In genomic region chr3:36489590-36489910, GRCm38 (mm10) we compare ENCODE assay signal across 26 mouse cellular contexts. TPM values are rescaled to one million over a fixed set of nuclear protein-coding genes. Genes with fewer than 3 reads are reported as not detected.
A peak's percentile ranks its signal among the peaks of the same experiment; 100 is the strongest.
DNase-seq lines count a peak whose midpoint lies in the region; TF ChIP-seq lines count a peak whose summit lies in the region.
"Had no signal": no experiment of that assay in that cellular context is flagged by ENCODE, and none has a peak within 500 bp of the region (broad histone marks: within the 10 kb centered on the region; RNA-seq: fewer than 3 reads in every experiment).

No protein-coding gene starts in this region.

- H3K27ac ChIP-seq in MEL (ENCODE audit: control insufficient read depth, low read depth, low read length): no peak overlapping the region
- H3K27ac ChIP-seq: embryonic facial prominence, embryonic 13.5 days; embryonic facial prominence, embryonic 15.5 days; forebrain, embryonic 10.5 days; forebrain, embryonic 12.5 days had no signal

- H3K27me3 ChIP-seq in MEL (ENCODE audit: control insufficient read depth in 1 of 2, insufficient read depth in 2 of 2, low read length in 2 of 2): no peaks in the 10 kb centered on the region
- H3K27me3 ChIP-seq: embryonic facial prominence, embryonic 13.5 days; embryonic facial prominence, embryonic 15.5 days; forebrain, embryonic 12.5 days had no signal

- peaks cover 6 to 33% of the 10 kb centered on the region in 2 experiments for H3K4me1 ChIP-seq in MEL (ENCODE audit: control insufficient read depth in 1 of 2, insufficient read depth in 2 of 2, low read length in 2 of 2)

- no peaks in the 10 kb centered on the region for H3K79me2 ChIP-seq in MEL (ENCODE audit: control insufficient read depth, insufficient read depth, low read length, poor library complexity)

- peaks cover 0 to 26% of the 10 kb centered on the region in 2 experiments; a peak in 2 of 4 replicates for H3K36me3 ChIP-seq in MEL (ENCODE audit: control insufficient read depth in 1 of 2, insufficient read depth in 2 of 2, low read length in 2 of 2)
- H3K36me3 ChIP-seq: embryonic facial prominence, embryonic 13.5 days; embryonic facial prominence, embryonic 15.5 days; forebrain, embryonic 10.5 days; forebrain, embryonic 12.5 days; G1E had no signal

- peak; percentile 53 for DNase-seq in 3134 (ENCODE audit: extremely low read depth, insufficient read length, low spot score)
- DNase-seq in 416B (ENCODE audit: low read depth): peak; percentile 50
- DNase-seq in MEL (ENCODE audit: low read depth, low spot score): no peak
- DNase-seq in layer of hippocampus, adult 8-10 months (ENCODE audit: low spot score in 2 of 2): no peak
- DNase-seq in right cerebral cortex, adult 18-20 months: no peak
- DNase-seq: adrenal gland, adult 2 months; adrenal gland, postnatal 10 days; adrenal gland, postnatal 25 days; cerebellum, adult 11 months; cerebellum, adult 18-20 months; cerebellum, adult 8-10 months; cerebellum, adult 9-11 months; cerebellum, postnatal 14 days; cerebellum, postnatal 36 days; embryo, embryonic 11 days had no signal

- no peak for TF ChIP-seq POLR2A in MEL (IDR thresholded peaks at IDR 0.05; ENCODE audit: control insufficient read depth in 1 of 2, insufficient read depth in 1 of 2, low read depth in 1 of 2, low read length in 2 of 2, poor library complexity in 1 of 2)

- no peak for TF ChIP-seq EP300 in MEL (IDR thresholded peaks at IDR 0.05; ENCODE audit: low read depth in 1 of 2, low read length in 2 of 2)

- H3K9me3 ChIP-seq in MEL (replicated peaks; ENCODE audit: insufficient read depth, low read length): no peaks in the 10 kb centered on the region
- H3K9me3 ChIP-seq: embryonic facial prominence, embryonic 13.5 days; embryonic facial prominence, embryonic 15.5 days; forebrain, embryonic 10.5 days; forebrain, embryonic 12.5 days had no signal

- no peak for TF ChIP-seq CTCF in MEL (IDR thresholded peaks at IDR 0.05 in 2 of 3, conservative IDR thresholded peaks at IDR 0.05 in 1 of 3; ENCODE audit: control insufficient read depth in 1 of 3, insufficient read depth in 1 of 3, low read depth in 2 of 3, low read length in 3 of 3, poor library complexity in 1 of 3, severe bottlenecking in 1 of 3)

- H3K4me3 ChIP-seq in MEL (ENCODE audit: control insufficient read depth in 1 of 2, insufficient read depth in 1 of 2, low read depth in 2 of 2, low read length in 2 of 2): no peak overlapping the region
- H3K4me3 ChIP-seq: embryonic facial prominence, embryonic 13.5 days; embryonic facial prominence, embryonic 15.5 days; erythroblast, embryonic 14.5 days; forebrain, embryonic 10.5 days; forebrain, embryonic 12.5 days had no signal

- H3K9ac ChIP-seq in MEL (ENCODE audit: control insufficient read depth, low read depth, low read length, poor library complexity, severe bottlenecking): no peak overlapping the region
- H3K9ac ChIP-seq: embryonic facial prominence, embryonic 13.5 days; embryonic facial prominence, embryonic 15.5 days; forebrain, embryonic 12.5 days had no signal

- TF ChIP-seq RAD21 in MEL (IDR thresholded peaks at IDR 0.05; ENCODE audit: low read depth, low read length): no peak

TF ChIP-seq in MEL, 35 proteins besides CTCF, POLR2A, EP300 and RAD21:
- TF ChIP-seq RCOR1 (IDR thresholded peaks at IDR 0.05; ENCODE audit: low read depth, low read length) (no peak), USF2 (IDR thresholded peaks at IDR 0.05; ENCODE audit: borderline replicate concordance in 1 of 2, insufficient read depth in 1 of 2, low read depth in 1 of 2, low read length in 2 of 2) (no peak), USF1 (IDR thresholded peaks at IDR 0.05; ENCODE audit: low read depth, low read length) (no peak), TBP (IDR thresholded peaks at IDR 0.05; ENCODE audit: low read depth, low read length) (0 out of 2 replicates have a peak, but pooled peaks have one; percentile 25)

RNA-seq across cellular contexts. Expression of gene 1810062G17Rik, which starts 13.8 kb away (rescaled TPM):
- total RNA-seq in MEL (2012; rRNA removed): 1.0 and 1.5 TPM in 2 replicates
- 1 to 10 TPM in 1 of 2 experiments, not detected in 1; 2.3 TPM for polyA plus RNA-seq in MEL (2012; ENCODE audit: insufficient read depth in 1 of 2, insufficient read length in 2 of 2, low read depth in 1 of 2, low replicate concordance in 2 of 2, missing spikeins in 1 of 2)
- total RNA-seq in layer of hippocampus, adult 8-10 months (2022): not detected
- total RNA-seq: common myeloid progenitor, adult 5-6 weeks had no signal
- polyA plus RNA-seq: erythroblast, embryonic 14.5 days; forebrain, embryonic 14.5 days; forebrain, embryonic 16.5 days; frontal cortex, adult 2 months; G1E had no signal

RNA-seq across cellular contexts. Expression of gene Anxa5, which starts 13.9 kb away (rescaled TPM):
- total RNA-seq in MEL (2012; rRNA removed): 40.7 and 42.3 TPM in 2 replicates
- 100 to 1,000 TPM in 1 of 2 experiments, not detected in 1; 111 TPM for polyA plus RNA-seq in MEL (2012; ENCODE audit: insufficient read depth in 1 of 2, insufficient read length in 2 of 2, low read depth in 1 of 2, low replicate concordance in 2 of 2, missing spikeins in 1 of 2)
- total RNA-seq in layer of hippocampus, adult 8-10 months (2022): 10 to 100 TPM; 53.9 to 99.1 (median 73.0) TPM

RNA-seq across cellular contexts. Expression of gene Gm11549, which starts 32.1 kb away (rescaled TPM):
- total RNA-seq in MEL (2012; rRNA removed): not detected in 2 replicates
- not detected for polyA plus RNA-seq in MEL (2012; ENCODE audit: insufficient read depth in 1 of 2, insufficient read length in 2 of 2, low read depth in 1 of 2, low replicate concordance in 2 of 2, missing spikeins in 1 of 2)
- 1 to 10 TPM; 2.7 to 4.2 (median 3.1) TPM for total RNA-seq in layer of hippocampus, adult 8-10 months (2022)
- total RNA-seq: adrenal gland, postnatal 25 days; common myeloid progenitor, adult 5-6 weeks had no signal
- polyA plus RNA-seq: C2C12; erythroblast, embryonic 14.5 days; G1E had no signal

Comparison
In these comparisons a context has a peak if more than half of its experiments do, and no peak if none do; other contexts are left out.
1. DNase-seq: peak in 3134 (single experiment) and 416B (single experiment); none in MEL (single experiment), layer of hippocampus, adult 8-10 months (0 of 2) and right cerebral cortex, adult 18-20 months (single experiment).